22 mouse cellular contexts compared by ENCODE assay signal in the genomic region with DNA sequence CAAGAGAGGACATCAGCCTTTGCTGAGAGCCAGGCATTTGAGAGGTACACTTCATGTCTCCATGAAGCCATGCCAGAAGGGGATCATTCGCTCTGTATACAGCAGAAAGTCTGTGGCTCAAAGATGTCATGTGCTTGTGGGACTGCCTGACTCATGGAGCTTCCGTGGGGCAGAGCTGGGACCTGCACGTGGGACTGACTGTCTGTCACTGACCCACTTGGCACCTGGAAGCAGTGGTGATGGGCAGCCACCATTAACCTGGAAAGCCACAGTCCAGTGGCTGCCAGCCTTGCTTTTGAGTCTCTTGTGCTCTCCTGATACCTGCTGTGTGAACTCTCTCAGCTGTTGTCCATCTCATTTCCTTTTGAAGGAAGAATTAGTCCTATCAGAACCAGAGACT.
DNase-seq lines count a peak whose midpoint lies in the region; ATAC-seq and TF ChIP-seq lines count a peak whose summit lies in the region.
"Had no signal": no experiment of that assay in that cellular context is flagged by ENCODE, and none has a peak within 500 bp of the region (broad histone marks: within the 10 kb centered on the region; RNA-seq: fewer than 3 reads in every experiment).

No protein-coding gene starts in this region.

- H3K4me2 ChIP-seq in lung, embryonic 16.5 days (ENCODE audit: low read depth, low read length): no peak overlapping the region

- H3K4me3 ChIP-seq in cerebellum, adult 2 months (replicated peaks; ENCODE audit: insufficient read depth, low read depth, low read length): no peak overlapping the region
- H3K4me3 ChIP-seq in heart, embryonic 10.5 days: no peak overlapping the region
- no peak overlapping the region for H3K4me3 ChIP-seq in lung, embryonic 16.5 days (ENCODE audit: low read length)

- DNase-seq in cerebellum, adult 2 months: peak; percentile 27 to 41
- DNase-seq in cerebellum, adult 11 months: no peak
- peak; percentile 89 for DNase-seq in heart, adult 11 months
- DNase-seq in heart, embryonic 10.5 days (ENCODE audit: low spot score): no peak
- no peak for DNase-seq in lung, adult 18-20 months
- DNase-seq in Muller cell, postnatal 12 days (ENCODE audit: inconsistent ontology term): peak; percentile 59
- DNase-seq in layer of hippocampus, adult 9-10 months (ENCODE audit: low spot score): no peak
- DNase-seq: adrenal gland, adult 2 months; adrenal gland, adult 8-10 months; adrenal gland, postnatal 10 days; adrenal gland, postnatal 14 days; adrenal gland, postnatal 25 days; adrenal gland, postnatal 36 days; B cell, adult 2 months; cerebellum, adult 11-12 months; cerebellum, adult 8-10 months had no signal

- H3K27ac ChIP-seq in cerebellum, adult 2 months (ENCODE audit: insufficient read depth, low read length): no peak overlapping the region
- no peak overlapping the region for H3K27ac ChIP-seq in heart, embryonic 10.5 days
- no peak overlapping the region for H3K27ac ChIP-seq in lung, embryonic 16.5 days (ENCODE audit: low read length)

- 24% methylated on average over 3 of the region's 3 CpGs for WGBS in cerebellum, adult 2 months
- WGBS in heart, embryonic 10.5 days: 79% methylated on average over 3 of the region's 3 CpGs
- WGBS in lung, embryonic 16.5 days: 58% methylated on average over 3 of the region's 3 CpGs

- no peaks in the 10 kb centered on the region for H3K36me3 ChIP-seq in heart, embryonic 10.5 days
- no peaks in the 10 kb centered on the region for H3K36me3 ChIP-seq in lung, embryonic 16.5 days (ENCODE audit: control insufficient read depth, insufficient read depth, low read length)
- H3K36me3 ChIP-seq: G1E had no signal

- no peaks in the 10 kb centered on the region for H3K27me3 ChIP-seq in cerebellum, adult 2 months (ENCODE audit: control insufficient read depth, insufficient read depth, low read length)
- H3K27me3 ChIP-seq in heart, embryonic 10.5 days (ENCODE audit: insufficient read depth, poor library complexity, severe bottlenecking): peaks cover 23% of the 10 kb centered on the region; the same call in 1 of the 2 replicates
- no peaks in the 10 kb centered on the region for H3K27me3 ChIP-seq in lung, embryonic 16.5 days (ENCODE audit: control insufficient read depth, insufficient read depth, low read depth, low read length)
- H3K27me3 ChIP-seq: CH12.LX, Patski had no signal

- H3K9me3 ChIP-seq in heart, embryonic 10.5 days: no peaks in the 10 kb centered on the region
- no peaks in the 10 kb centered on the region for H3K9me3 ChIP-seq in lung, embryonic 16.5 days (ENCODE audit: control insufficient read depth, low read length)

- no peak for TF ChIP-seq POLR2A in cerebellum, adult 2 months (IDR thresholded peaks at IDR 0.05; ENCODE audit: borderline replicate concordance, insufficient read depth, low read length)

- H3K4me1 ChIP-seq in cerebellum, adult 2 months (ENCODE audit: control insufficient read depth, insufficient read depth, low read length): peaks cover 52% of the 10 kb centered on the region
- H3K4me1 ChIP-seq in heart, embryonic 10.5 days: peaks cover 41% of the 10 kb centered on the region
- H3K4me1 ChIP-seq in lung, embryonic 16.5 days (replicated peaks; ENCODE audit: control insufficient read depth, insufficient read depth, low read length): peaks cover 18% of the 10 kb centered on the region

- 0 out of 2 replicates have a peak overlapping the region, but pooled peaks have one; percentile 11 for H3K9ac ChIP-seq in lung, embryonic 16.5 days (ENCODE audit: low read length)

- no peak for ATAC-seq in lung, embryonic 16.5 days (ENCODE audit: low read depth)
- ATAC-seq: activated CD4-positive, CD25-positive, alpha-beta regulatory T cell, adult 4 months; CD4-positive, CD25-positive, alpha-beta regulatory T cell, adult 4 months; Patski had no signal

- no peak for TF ChIP-seq CTCF in cerebellum, adult 2 months (IDR thresholded peaks at IDR 0.05; ENCODE audit: borderline replicate concordance, insufficient read depth, low read depth, low read length)

Comparison
In these comparisons a context has a peak if more than half of its experiments do, and no peak if none do; other contexts are left out.
1. DNase-seq: peak in cerebellum, adult 2 months (2 of 2), heart, adult 11 months (single experiment) and Muller cell, postnatal 12 days (single experiment); none in cerebellum, adult 11 months (single experiment), heart, embryonic 10.5 days (single experiment), lung, adult 18-20 months (0 of 2) and layer of hippocampus, adult 9-10 months (single experiment).